Mouse (Mus musculus): Measurements from ENCODE around the gene Eml3.
"Not testable (repeated sequence)": the region's sequence is repeated elsewhere in the genome, so short reads cannot be mapped to it uniquely, and the experiment has no call there.

Gene Eml3

DNA sequence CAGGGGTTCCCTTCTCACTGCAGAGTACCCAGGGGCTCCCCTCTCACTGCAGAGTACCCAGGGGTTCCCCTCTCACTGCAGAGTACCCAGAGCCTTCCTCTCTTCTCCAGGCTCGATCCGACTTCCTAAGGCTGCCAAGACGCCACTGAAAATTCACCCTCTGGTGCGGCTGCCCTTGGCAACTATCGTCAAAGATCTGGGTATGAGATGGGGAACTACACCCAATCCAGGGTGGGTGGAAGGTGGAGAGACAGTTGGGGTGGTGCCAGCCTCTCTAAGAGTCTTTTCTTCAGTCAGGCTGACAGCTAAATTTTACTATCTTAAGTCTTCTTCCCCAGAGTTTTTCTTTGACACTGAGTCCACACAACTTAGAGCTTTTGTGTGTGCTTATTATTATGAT lies 20.8 kb downstream of the Eml3 start:
- no peak for DNase-seq (ENCODE audit: low read depth in 1 of 2, low spot score in 2 of 2)

GRCm38 (mm10) chr19:8952241-8952640 lies 22.9 kb downstream of the Eml3 start:
- no peak for DNase-seq (ENCODE audit: low read depth in 1 of 2, low spot score in 2 of 2)

GRCm38 (mm10) chr19:8953135-8954039 lies 24.0 kb downstream of the Eml3 start, which contains the start of gene Tut1:
Tut1 (plus strand) TSS chr19:8953847.
- DNase-seq (ENCODE audit: low read depth in 1 of 2, low spot score in 2 of 2): peak; percentile 73 to 88

GRCm38 (mm10) chr19:8954171-8954570 lies 24.8 kb downstream of the Eml3 start:
- no peak for DNase-seq (ENCODE audit: low read depth in 1 of 2, low spot score in 2 of 2)

GRCm38 (mm10) chr19:8962256-8962655 lies 32.9 kb downstream of the Eml3 start:
- no peak for DNase-seq (ENCODE audit: low read depth in 1 of 2, low spot score in 2 of 2)

- no peak for DNase-seq (ENCODE audit: low read depth in 1 of 2, low spot score in 2 of 2)
Measured at GRCm38 (mm10) chr19:8965075-8965474, 35.7 kb downstream of the Eml3 start.

DNA sequence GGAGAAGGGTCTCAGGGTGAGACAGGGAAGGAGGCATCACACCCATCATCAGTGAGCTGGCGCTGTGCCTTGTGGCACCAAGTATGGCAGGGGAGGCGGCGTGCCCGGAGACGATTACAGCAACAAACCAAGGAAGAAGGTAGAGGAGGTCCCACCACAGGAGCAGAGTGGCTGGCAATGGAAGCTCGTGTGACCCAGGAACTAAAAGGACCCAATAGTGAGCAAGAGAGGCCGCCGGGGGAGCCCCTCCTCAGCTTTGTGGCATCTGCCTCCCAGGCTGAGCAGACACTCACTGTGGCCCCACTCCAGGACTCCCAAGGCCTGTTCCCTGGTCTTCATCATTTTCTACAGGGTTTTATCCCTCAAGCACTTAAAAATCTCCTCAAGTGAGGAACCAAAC lies 36.4 kb downstream of the Eml3 start:
- DNase-seq (ENCODE audit: low read depth in 1 of 2, low spot score in 2 of 2): no peak

GRCm38 (mm10) chr19:8966198-8966589 lies 36.8 kb downstream of the Eml3 start:
- DNase-seq (ENCODE audit: low read depth in 1 of 2, low spot score in 2 of 2): no peak

- DNase-seq (ENCODE audit: low read depth in 1 of 2, low spot score in 2 of 2): peak; percentile 97 to 99
Measured at GRCm38 (mm10) chr19:8966590-8967372, 37.4 kb downstream of the Eml3 start, which contains the start of gene Eef1g. Eef1g (plus strand) TSS chr19:8967041.

- DNase-seq (ENCODE audit: low read depth in 1 of 2, low spot score in 2 of 2): no peak
Measured at GRCm38 (mm10) chr19:8967373-8967743, 38.0 kb downstream of the Eml3 start.

GRCm38 (mm10) chr19:8967893-8968292 lies 38.5 kb downstream of the Eml3 start:
- DNase-seq (ENCODE audit: low read depth in 1 of 2, low spot score in 2 of 2): no peak

DNA sequence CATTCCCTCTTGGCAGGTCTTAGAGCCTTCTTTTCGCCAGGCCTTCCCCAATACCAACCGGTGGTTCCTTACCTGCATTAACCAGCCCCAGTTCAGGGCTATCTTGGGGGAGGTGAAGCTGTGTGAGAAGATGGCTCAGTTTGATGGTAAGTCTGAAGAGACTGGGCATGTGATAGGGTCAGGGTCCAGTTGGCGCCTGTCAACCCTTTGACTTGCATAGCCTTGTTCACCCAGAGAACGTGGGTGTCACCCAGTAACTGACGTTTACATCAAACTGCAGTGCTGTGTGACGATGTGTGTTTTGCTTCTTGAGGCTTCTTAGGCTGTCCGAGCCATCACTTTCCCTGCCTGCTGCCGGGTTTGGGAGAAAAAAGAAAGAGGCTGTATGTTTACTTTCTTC lies 43.1 kb downstream of the Eml3 start:
- DNase-seq (ENCODE audit: low read depth in 1 of 2, low spot score in 2 of 2): not testable (repeated sequence)

GRCm38 (mm10) chr19:8974638-8975037 lies 45.3 kb downstream of the Eml3 start:
- no peak for DNase-seq (ENCODE audit: low read depth in 1 of 2, low spot score in 2 of 2)

GRCm38 (mm10) chr19:8975491-8975890 lies 46.1 kb downstream of the Eml3 start:
- DNase-seq (ENCODE audit: low read depth in 1 of 2, low spot score in 2 of 2): no peak

DNA sequence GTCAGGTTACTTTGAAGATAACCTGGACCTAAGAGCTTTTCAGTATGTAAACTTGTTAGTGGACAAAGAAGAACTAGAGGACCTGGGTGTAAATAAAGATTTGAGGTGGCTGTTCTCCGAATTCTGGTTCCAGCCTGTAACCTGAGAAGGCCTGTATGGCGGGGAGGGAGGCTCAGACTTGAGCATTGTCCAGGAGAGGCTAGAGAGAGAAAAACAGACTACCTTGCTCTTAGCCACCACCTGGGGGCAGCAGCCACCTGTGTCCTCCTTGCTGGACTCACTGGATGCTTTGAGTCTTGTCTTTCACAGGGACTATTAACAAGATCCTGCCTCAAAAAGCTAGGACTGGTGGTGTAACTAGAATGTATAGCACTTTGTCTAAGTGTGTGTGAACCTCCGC lies 47.2 kb downstream of the Eml3 start:
- DNase-seq (ENCODE audit: low read depth in 1 of 2, low spot score in 2 of 2): no peak

DNA sequence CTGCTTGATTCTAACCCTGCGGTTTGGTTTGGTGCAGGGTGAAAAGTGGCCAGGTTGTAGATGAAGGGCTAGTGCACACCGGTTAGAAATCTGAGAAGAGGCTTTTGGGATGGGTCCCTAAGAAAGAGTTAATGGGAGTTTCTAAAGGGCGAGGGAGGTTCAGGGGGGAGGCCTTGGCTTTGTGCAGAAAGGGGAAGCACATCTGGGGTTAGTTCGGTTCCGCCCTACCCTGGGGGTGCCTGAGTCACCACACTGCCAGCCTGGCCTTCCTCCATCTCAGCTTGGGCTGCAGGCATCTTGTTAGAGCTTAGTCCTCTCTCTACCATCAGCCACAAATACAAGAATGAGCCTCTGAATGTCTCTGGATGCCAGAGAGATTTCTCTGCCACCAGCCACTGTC lies 51.4 kb downstream of the Eml3 start:
- DNase-seq (ENCODE audit: low read depth in 1 of 2, low spot score in 2 of 2): peak; percentile 80 to 83

DNA sequence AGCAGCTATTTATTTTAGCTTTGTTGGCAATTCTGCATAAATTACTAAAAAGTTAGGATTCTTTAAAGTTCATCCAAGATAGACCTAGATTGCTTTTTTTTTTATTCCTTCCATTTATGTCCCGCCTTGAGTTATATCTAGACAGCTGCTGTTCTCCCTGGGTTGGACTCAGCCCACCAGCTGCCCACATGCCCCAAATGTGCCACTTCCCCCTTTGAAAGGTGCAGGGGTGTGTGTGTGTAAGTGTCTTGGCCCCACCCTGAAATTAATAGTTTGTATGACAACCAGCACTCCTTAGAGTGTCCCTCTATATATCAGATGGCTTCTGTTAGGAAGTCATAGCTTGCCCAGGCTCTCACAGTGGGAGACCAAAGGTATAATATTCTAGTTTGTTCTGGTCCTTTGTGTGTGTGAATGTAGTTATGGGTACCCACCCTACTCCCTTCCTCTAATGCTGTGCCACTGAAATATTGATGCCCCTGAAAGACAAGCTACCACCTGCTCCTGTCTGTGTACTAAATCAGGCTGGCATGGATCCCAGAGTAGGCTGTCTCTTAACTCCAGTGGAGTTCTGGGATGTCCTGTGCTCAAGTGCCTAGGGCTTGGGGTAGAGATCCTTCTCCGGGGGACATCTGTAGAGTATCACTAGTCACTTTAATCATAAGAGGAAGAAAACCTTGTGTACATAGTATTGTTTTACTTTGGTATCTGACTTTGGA lies 52.3 kb downstream of the Eml3 start:
- DNase-seq (ENCODE audit: low read depth in 1 of 2, low spot score in 2 of 2): no peak

DNA sequence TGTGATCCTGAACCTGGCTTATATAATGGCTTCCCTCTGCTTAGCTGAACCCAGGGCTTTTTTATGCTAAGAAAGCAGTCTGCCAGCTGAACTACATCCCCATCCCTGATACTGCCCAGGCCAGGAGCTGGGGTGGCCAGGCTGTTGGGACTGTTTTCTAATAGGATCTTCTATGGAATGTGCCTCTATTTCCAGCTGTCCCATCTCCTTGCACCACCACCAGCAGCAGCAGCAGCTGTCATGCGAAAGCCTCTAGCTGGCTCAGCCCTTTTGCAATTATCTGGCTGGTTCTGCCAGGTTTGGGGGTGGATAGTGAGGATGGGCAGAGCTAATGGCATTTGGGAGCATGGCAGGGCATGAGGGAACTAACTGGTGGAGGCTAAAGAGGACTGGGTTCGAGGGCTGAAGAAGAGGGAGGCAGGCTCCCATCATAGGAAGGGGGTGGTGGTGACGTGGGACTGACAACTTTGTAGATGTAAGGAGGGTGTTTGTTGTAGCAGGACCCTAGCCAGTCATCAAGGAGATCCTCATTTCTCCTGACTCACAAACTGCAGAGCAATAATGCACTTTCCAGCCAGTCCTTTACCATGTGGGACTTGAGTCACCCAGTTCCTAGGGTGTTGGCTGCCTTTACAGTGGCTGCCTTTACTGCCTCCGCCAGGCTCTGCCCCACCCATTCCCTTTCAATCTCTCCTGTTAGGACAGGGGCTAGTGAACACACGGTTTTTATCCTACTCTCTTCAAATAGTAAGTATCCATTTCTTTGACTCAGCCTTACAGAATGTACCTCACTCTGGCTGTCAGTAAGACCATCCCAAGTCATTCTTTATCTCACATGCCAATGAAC lies 53.2 kb downstream of the Eml3 start:
- DNase-seq (ENCODE audit: low read depth in 1 of 2, low spot score in 2 of 2): peak; percentile 69 to 75

- peak; percentile 77 to 81 for DNase-seq (ENCODE audit: low read depth in 1 of 2, low spot score in 2 of 2)
Measured at GRCm38 (mm10) chr19:8983150-8983650, 53.8 kb downstream of the Eml3 start.

- DNase-seq (ENCODE audit: low read depth in 1 of 2, low spot score in 2 of 2): peak; percentile 85 to 87
Measured at GRCm38 (mm10) chr19:8984255-8984868, 55.0 kb downstream of the Eml3 start.

Data from monocyte, adult 2 months (primary cell).